Mouse (Mus musculus): ENCODE measurements around the gene Os9.

DNA sequence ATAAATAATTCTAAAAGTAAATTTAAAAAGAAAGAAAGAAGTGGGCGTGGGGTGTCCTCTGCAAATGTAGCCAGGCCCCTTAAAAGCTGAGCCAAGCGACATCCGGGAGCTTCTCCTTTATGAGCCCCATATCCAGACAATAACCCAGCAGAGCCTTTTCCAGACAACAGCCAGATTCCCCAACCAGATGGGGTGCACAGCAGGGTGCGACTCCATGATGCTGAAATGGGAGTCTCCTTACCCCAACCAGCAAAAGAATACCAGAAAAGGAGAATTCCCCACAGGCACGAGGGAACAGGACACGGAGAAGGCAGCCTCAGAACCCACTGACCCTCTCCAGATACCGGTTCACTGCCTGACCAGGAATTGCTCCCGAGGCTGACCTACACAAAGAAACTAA, 22.3 kb upstream of the Os9 start:
- TF ChIP-seq CTCF (IDR thresholded peaks at IDR 0.05; ENCODE audit: low read depth), result no peak
- TF ChIP-seq EP300 (IDR thresholded peaks at IDR 0.05; ENCODE audit: low read depth), result no peak

Data from liver, embryonic 14.5 days (tissue).